Mouse (Mus musculus) Muller cell, postnatal 12 days (primary cell): ENCODE results near the gene Vps33a.
"Not testable (repeated sequence)": the region's sequence is repeated elsewhere in the genome, so short reads cannot be mapped to it uniquely, and the experiment has no call there.

ENCODE experiments used
- DNase-seq: peaks from one replicate; pipeline ENCODE4 v3.0.0-alpha.2; 2015; ENCODE audit errors: inconsistent ontology term

Gene Vps33a

GRCm38 (mm10) chr5:123524393-123524750, 48.5 kb downstream of the Vps33a start:
- no peak for DNase-seq

- DNase-seq, result peak; percentile 99
Observed at GRCm38 (mm10) chr5:123523692-123524392, 49.0 kb downstream of the Vps33a start, which contains the start of gene Diablo. TSS of gene Diablo (minus strand) at chr5:123524176.

DNA sequence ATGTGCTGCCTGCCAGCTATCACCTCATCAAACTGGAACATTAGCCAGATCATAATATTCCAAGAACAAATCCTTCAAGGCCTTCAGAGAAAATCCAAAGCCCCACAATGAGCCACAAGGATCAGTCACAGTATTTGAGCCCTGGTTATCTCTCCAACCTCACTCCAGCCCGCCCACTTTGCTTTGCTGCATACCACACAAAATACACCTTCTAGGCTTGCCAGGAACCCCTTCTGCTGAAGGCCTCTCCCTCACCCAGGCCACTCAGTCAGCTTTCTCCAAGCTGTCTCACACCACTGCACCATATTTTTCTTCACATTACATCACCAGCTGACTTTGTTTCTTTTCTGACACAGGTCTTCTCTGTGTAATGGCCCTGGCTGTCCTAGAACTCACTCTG, 50.7 kb downstream of the Vps33a start:
- no peak for DNase-seq

- DNase-seq, result no peak
Observed at GRCm38 (mm10) chr5:123521621-123522020, 51.2 kb downstream of the Vps33a start.

GRCm38 (mm10) chr5:123520666-123521065, 52.2 kb downstream of the Vps33a start:
- DNase-seq, result no peak

GRCm38 (mm10) chr5:123514871-123515270, 58.0 kb downstream of the Vps33a start:
- no peak for DNase-seq

DNA sequence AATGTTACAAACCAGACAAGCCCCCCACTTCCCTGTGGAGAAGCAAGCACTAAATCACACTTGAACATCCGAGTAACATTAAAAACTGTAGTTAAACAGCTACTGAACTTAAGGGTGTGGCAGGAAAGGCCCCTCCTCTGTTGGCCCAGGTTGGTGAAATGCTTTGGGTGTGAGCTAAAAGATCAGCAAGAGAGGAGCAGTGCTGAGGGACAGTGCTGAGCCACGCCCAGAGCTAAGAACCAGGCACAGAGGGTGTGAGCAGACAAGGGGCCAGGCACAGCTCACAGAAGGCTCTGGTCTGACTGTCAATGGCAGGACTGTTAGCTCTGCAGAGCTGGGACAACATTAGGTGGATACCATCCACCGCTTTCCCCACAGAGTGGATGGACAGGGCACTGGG, 60.7 kb downstream of the Vps33a start:
- DNase-seq, result no peak

DNA sequence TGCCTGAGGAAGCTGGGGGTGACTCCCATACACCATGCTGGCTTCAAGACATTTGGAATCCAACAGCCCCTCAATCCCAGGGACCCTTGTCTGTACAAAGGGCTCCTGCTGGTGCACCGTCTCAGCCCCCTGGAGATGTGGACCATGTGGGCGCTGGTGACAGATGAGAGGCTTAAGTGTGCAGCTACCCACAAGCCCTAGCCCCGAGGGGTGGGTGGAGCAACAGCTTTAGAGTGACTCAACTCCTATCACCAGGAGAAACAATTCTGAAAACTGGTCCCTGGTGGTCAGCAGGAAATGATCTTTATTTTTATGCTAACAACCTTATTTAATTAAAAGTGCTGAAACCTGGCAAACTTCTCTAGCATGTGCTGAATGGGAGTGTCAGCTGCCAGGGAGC, 61.4 kb downstream of the Vps33a start:
- not testable (repeated sequence) for DNase-seq

- no peak for DNase-seq
Observed at GRCm38 (mm10) chr5:123510160-123510559, 62.7 kb downstream of the Vps33a start, which contains the start of gene B3gnt4. TSS of gene B3gnt4 (plus strand) at chr5:123510460.

DNA sequence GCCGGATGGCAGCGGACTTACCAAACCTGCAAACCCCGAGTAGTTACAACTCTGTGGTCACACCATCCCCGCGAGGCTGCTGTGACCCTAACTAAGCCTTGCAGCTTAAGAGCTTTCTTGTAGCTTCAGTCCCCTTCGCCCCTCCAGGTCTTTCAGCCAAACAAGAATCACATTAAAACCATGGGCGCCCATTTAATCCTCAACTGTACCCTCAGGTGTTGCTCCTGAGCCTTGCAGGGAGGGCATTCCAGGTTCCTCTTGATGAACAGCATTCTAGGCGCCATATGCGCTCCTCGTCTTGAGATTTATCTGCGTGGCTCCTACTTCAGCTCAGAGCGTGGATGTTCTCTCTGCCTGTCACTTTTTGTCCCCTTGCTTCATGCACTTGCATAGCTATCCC, 63.9 kb downstream of the Vps33a start:
- no peak for DNase-seq

DNA sequence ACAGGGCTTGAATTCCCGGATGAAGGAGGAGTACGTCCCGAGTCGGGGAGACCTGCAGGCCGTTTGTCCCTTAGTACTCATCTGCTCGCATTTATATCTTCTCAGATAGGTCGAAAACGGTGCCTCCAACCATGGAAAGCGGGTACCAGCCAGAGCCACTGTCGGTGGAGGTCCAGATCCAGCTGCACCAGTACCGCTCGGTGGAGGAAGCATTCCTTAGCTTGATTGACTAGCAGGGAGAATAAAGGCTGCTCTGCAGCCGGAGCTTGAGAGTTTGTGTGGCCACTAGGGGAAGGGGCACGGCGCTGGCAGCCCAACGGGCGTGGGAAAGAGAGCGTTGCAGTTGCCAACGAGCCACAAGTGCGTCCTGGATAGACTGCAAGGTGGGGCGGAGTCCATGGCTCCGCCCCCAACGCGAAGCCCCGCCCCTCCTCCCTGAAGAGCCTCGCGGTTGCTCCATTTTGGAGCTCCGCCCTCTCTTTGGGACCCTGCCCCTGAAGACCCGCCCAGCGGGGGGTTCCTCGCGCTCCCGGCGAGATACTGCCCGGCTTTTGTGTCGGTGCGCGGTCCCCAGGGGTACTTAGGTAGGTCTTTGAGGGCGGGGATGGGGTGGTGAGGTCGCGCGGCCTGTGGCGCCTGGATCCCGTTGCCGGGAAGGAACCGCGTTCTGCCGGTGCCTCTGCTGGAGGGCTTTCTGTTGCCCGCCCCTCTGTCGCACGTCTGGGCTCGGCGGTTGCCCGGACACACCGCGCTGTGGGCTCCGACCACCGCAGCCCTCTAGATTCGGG, 64.7 kb downstream of the Vps33a start:
- peak; percentile 97 for DNase-seq

DNA sequence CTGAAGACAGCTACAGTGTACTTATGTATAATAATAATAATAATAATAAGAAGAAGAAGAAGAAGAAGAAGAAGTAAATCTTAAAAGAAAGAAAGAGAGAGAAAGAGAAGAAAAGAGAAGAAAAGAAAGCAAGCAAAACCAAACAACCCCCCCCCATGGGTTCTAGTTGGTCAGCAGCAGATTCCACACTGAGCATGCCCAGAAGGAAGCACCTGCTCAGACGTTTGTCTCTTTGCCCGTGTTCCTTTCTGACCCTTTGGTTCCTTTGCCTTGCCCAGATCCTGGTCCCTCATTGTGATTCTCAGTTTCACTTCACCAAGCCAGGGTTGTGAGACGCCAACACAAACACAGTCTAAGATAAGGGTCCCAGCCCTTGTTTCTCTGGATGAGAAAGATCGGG, 70.9 kb downstream of the Vps33a start:
- DNase-seq, result no peak

GRCm38 (mm10) chr5:123499717-123500116, 73.1 kb downstream of the Vps33a start:
- peak; percentile 25 for DNase-seq

GRCm38 (mm10) chr5:123489935-123490334, 82.9 kb downstream of the Vps33a start:
- DNase-seq, result no peak

DNA sequence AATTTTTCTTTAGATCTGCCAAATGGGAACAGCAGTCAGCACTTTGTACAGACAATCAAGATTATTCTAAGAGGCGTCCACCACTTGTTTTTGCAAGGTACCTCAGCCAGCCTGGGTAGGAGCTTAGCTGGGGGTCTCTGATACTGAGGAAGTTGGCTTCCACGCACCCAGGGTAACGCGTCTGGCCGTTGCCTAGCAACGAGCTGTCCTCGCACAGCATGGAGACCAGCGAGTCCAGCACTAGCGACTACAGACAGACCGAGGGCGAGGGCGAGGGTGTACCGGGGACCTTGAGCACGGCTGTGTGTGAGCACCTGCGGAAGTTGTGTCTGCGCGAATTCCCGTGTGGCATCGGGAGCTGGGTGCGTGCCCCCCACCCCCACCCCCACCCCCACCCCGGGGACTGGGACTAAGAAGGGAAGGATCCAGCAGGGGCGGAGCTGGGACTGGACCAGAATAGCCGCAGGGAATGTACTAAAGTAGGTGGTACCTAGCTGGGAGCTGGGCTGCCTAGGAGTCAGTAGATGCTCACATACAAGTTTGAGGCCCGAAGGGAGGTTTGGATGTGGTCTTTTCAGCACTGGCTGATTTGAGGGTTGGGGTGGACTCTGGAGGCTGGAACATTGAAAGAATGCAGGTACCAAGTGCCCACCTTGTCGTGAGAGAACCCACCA, 83.6 kb downstream of the Vps33a start, which contains the start of the genes Lrrc43 and Il31:
Gene Lrrc43 (plus strand): TSS at position 194 of the 674 bp plus-strand sequence.
Gene Il31 (minus strand): TSS at position 378 of the 674 bp plus-strand sequence.
- DNase-seq, result peak; percentile 19

DNA sequence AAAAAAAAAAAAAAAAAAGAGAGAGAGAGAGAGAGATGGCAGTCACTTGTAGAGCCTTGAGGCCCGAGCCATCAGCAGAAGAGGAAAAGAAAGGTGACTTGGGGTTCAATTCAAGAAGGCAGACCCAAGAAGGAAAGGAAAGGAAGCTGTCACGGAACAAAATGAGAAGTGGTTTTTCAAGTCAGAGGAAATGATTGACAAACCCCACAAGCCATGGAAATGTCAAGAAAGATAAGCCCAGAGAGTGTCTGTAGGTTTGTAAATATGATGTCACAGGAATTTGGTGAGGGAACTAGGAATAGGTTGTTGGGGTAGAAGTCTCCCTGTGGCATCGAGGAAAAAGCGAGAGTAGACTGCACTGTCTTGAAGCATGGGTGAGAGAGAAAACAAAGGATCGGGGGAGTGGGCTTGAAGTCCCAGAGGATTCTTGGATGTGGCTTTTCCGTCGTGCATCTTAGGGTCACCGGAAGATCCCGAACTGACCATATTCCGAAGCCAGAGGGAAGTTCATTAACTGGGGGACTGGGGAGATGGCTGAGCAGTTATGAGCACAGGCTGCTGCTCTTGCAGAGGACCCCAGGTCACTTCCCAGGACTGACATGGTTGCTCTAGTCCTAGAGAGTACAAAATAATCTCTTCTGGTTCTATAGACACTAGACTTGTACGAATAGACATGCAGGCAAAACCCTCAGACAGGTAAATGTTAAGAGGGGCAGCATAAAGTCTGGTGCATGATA, 85.0 kb downstream of the Vps33a start:
- DNase-seq, result no peak
